Mouse (Mus musculus) small intestine, adult 2 months (tissue): ENCODE results near the gene Galr3.

Experiments
- CTCF ChIP-seq: fragments of 200-500 bp; IDR thresholded peaks from 2 replicates; pipeline ENCODE4 v1.5.1; 2012; ENCODE audit warnings: low read depth, mild to moderate bottlenecking, control low read depth, inconsistent platforms, low read length, moderate library complexity, mixed read lengths; ENCODE audit not compliant: insufficient replicate concordance, insufficient read length; ENCODE audit errors: extremely low read depth
- POLR2A ChIP-seq: fragments of 200-500 bp; IDR thresholded peaks from 2 replicates; pipeline ENCODE4 v1.6.1; 2012; ENCODE audit warnings: low read depth, mild to moderate bottlenecking, control low read depth, inconsistent platforms, low read length, moderate library complexity

DNA sequence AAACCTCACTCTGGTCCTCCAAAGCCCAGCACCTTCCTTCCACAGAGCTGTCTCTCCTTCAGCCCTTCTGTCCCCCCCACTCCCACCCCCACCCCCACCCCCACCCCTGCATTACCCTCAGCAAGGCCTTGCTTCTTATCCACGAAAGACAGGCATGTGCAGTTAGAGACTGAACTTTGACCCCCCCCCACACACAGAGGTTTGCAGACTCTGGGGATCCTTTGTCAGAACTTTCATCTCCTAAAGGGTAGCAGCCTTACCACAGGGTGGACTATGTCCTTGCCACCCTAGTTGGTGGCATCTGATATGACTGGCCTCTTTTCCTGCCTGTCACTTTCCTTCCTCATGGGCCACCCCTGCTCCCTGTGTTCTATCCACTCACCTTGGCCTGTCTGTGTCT lies 18.3 kb upstream of the Galr3 start:
- TF ChIP-seq CTCF (no peak), POLR2A (no peak)
